Mouse (Mus musculus) hindlimb bud, embryonic 11.5 days (tissue): ENCODE results near the gene Stat5a.

Source experiments
- DNase-seq: peaks from one replicate; pipeline ENCODE4 v3.0.0-alpha.2; 2012; ENCODE audit warnings: low read depth, low spot score; ENCODE audit errors: extremely low spot score

Gene Stat5a

GRCm38 (mm10) chr11:100860198-100861048 is 1.3 kb downstream of the Stat5a start:
- DNase-seq: no peak

DNA sequence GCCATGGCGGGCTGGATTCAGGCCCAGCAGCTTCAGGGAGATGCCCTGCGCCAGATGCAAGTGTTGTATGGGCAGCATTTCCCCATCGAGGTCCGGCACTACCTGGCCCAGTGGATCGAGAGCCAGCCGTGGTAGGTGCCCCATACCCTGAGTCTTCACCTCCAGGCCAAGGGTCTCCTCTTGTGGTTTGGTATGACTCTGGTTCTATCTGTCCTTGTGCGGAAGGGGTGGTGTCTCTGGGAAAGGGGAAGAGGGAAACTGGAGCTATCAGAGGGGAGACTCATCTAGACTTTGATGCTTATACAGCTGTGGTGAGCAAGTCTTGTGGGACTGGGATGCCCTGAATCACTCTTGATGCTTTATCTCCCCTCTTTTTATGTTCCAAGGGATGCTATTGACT is 2.2 kb downstream of the Stat5a start:
- DNase-seq: no peak

GRCm38 (mm10) chr11:100861836-100862235 is 2.7 kb downstream of the Stat5a start:
- no peak for DNase-seq

GRCm38 (mm10) chr11:100863141-100863540 is 4.0 kb downstream of the Stat5a start:
- no peak for DNase-seq

DNA sequence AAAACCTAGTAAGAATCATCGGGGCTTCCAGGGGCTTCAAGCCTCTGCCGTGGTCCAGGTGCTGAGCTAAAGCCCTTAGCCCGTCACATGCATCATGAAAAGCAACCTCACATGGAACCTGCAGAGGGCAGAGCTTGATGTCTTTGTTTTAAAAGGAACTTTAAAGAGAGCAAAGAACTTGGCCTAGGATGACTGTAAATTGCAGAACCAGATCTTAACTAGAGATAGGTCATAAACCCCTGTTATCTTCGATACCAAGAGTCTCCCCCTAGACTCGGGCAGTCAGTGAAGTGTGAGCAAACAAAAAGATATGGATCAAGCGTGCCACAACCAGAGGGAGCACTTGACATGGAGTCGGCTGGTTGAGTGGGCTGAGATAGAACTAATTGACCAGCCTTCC is 6.5 kb downstream of the Stat5a start:
- DNase-seq: no peak

DNA sequence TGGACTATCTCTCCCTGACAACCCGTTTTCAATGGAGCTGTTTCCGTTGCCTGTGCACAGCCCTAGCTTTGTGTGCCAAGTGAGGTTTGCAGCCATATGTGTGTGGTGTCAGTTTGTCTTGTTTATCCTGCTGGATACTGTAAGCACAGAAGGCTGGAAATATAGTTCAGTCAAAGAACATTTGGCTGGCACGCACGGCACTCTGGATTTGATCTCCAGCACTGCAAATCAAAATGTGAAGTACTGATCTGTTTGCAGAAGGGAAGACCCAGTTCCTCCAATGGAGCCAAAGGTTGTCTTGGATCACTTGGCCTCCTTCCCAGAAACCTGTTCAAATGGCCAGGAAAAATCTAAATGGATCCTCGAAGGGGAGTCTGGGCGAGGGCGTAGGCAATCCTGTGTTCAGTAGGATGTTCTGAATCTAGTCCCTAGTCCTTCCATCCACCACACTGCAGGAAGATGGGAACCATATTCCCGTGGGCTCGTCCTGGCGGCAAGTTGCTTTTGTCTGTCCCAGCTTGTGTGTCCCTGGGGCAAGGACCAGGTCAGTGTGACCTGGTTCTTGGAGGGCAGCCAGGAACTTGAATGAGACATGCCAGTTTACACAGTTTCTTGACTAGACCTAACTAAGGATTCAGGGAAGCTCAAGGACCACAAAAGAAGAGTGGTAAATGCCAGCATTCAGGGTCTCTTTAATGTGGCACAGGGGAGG is 11.3 kb downstream of the Stat5a start:
- DNase-seq: no peak

- no peak for DNase-seq
Measured at GRCm38 (mm10) chr11:100870968-100871350, 11.8 kb downstream of the Stat5a start.

- DNase-seq: no peak
Measured at GRCm38 (mm10) chr11:100875761-100876160, 16.6 kb downstream of the Stat5a start.

DNA sequence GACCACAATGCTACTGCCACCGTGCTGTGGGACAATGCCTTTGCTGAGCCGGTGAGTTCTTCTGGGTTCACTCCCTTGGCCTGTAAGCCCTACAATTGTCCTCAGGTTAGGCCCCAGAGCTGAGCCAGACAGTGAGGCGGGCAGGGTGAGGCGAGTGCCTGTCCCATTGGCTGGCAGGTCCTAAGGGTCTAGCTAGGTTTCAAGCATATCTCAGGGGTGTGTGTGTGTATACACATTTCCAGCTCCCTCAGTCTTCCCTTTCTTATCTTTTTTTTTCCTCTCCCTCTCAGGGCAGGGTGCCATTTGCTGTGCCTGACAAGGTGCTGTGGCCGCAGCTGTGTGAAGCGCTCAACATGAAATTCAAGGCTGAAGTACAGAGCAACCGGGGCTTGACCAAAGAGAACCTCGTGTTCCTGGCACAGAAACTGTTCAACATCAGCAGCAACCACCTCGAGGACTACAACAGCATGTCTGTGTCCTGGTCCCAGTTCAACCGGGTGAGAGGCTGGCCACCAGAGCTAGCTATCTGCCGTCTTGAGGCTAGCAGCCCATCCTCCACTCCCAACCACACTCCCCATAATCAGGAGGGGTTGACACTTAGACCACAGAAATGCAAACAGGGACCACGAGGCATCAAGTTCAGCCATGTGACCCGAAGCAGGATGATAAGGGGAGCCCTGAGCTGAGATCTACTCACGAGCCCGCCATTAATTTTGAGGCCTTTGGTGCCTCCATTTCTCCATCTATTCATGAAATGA is 20.3 kb downstream of the Stat5a start:
- DNase-seq: no peak

GRCm38 (mm10) chr11:100883640-100884039 is 24.5 kb downstream of the Stat5a start:
- DNase-seq: no peak

DNA sequence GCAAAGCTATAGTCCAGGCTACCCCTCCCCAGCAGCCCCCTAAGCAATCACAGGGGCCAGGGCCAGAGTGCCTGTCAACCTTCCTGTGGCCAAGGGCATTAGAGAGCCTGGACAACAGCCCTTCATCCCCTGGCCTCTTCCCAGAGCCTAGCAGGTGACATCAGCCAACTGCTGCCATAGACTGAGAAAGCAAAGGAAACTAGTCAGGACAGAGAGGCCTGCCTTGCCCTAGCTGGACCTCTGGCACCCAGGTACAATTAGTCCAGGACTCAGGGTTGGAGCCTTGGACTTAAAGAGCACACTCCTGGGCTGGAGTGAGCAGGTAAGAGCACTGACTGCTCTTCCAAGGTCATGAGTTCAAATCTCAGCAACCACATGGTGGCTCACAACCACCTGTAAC is 26.3 kb downstream of the Stat5a start:
- DNase-seq: no peak

- no peak for DNase-seq
Measured at GRCm38 (mm10) chr11:100886188-100886740, 27.1 kb downstream of the Stat5a start.

- no peak for DNase-seq
Measured at GRCm38 (mm10) chr11:100887236-100887635, 28.1 kb downstream of the Stat5a start.

- no peak for DNase-seq
Measured at GRCm38 (mm10) chr11:100887764-100888163, 28.6 kb downstream of the Stat5a start.

DNA sequence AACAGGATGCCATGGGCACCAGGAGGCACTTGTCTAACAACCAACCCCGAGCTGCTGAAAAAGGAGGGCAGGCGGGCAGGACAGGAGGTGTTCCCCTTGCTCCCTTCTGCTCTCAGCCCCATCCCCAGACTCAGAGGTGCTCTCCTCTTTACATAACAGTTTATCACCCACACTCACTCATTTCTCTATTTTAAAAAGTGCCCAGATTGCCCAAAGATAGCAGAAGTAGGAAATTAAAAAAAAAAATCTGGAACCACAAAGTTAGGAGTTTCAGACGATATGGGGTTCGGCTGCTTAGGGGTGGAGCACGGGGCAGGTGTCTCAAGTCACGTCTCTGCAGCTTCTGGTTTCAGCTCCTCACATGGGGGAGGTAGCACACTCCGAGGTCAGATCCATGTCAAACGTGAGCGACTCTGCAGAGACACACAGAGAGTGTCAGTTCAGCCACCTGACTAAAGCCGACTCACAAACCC is 29.2 kb downstream of the Stat5a start:
- no peak for DNase-seq

DNA sequence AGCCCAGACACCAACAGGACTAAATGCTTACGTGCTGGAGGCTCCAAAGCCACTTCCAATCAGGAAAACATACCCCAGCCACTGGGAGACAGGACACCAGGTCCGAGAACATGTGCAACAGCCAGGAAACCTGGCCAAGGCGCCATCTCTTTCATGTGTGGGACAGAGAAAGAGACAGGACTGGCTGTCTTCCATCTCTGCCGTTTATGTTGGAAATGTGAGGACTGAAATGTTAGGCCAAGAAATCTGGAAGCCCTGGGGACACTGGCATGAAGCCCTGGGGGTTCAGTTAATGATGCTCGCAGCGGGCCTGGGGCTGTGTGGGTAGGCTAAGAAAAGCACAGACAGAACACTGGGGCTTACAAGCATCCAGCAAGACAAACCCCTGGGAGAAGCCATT is 31.3 kb downstream of the Stat5a start:
- DNase-seq: no peak

DNA sequence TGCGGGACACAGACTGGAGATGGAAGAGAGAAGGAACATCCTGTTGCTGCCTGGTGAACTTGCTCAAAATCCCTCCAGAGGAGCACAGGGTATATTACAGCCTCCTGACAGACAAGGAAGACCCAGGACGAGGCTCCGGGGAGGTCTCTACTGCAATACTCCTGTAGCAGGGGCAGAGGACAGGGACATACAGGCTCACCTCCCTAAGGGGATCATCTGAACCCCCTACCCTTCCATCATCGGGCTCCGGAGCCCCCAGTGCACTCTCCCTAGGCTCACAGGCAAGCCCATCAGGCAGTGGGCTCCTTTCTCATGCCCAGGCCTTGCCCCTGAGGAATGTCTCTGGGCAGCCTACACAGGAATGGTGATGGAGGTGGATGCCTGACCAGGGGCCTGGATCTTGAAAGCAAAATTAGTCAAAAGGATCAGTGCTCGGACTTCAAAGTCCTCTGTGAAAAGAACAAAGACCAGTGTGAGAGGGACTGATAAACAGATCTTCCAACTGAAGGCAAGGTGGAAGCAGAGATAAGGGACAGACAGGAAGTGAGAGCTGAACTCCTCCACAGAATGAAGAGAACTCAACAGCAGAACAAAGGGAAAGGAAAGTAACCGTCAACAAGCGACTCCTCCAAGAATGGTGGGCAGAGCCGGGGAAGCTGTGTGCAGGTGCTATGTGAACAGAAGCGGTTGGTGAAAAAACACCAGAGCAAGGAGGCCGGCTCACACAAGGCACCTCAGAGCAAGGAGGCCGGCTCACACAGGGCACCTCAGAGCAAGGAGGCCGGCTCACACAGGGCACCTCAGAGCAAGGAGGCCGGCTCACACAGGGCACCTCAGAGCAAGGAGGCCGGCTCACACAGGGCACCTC is 32.3 kb downstream of the Stat5a start:
- no peak for DNase-seq

- no peak for DNase-seq
Measured at GRCm38 (mm10) chr11:100892435-100892834, 33.3 kb downstream of the Stat5a start.

- peak; percentile 74 for DNase-seq
Measured at GRCm38 (mm10) chr11:100893482-100893881, 34.3 kb downstream of the Stat5a start.
